Mouse (Mus musculus) kidney, postnatal 0 days (tissue): ENCODE results near the gene Sgip1. TPM values are rescaled to one million over a fixed set of nuclear protein-coding genes. Genes with fewer than 3 reads are reported as not detected.

Experiments
- ATAC-seq: fragments of 200-750 bp; cut with Nextera tagmentation; replicated peaks from 2 replicates; pipeline ENCODE4 v1.8.0; 2017; ENCODE audit warnings: low read depth, moderate number of reproducible peaks, moderate TSS enrichment, moderate library complexity; ENCODE audit not compliant: low FRiP score
- DNase-seq: peaks from one replicate; pipeline ENCODE4 v3.0.0-alpha.2; 2016; ENCODE audit warnings: low spot score
- H3K27ac ChIP-seq: fragments of 300-500 bp; sonication (generic); 2 replicates; pipeline ENCODE4 v1.5.1; 2014; ENCODE audit warnings: mild to moderate bottlenecking
- H3K27me3 ChIP-seq: fragments of 300-500 bp; sonication (generic); 2 replicates; pipeline ENCODE4 v1.6.1; 2014; ENCODE audit warnings: low read length, mixed read lengths; ENCODE audit not compliant: insufficient read depth
- H3K36me3 ChIP-seq: fragments of 300-500 bp; sonication (generic); 2 replicates; pipeline ENCODE4 v1.6.1; 2014; ENCODE audit warnings: low read length, mixed read lengths; ENCODE audit not compliant: insufficient read depth
- H3K4me1 ChIP-seq: fragments of 300-500 bp; sonication (generic); replicated peaks from 2 replicates; pipeline ENCODE4 v1.6.1; 2014; ENCODE audit warnings: antibody characterized with exemption, low read length, mixed read lengths; ENCODE audit not compliant: insufficient read depth
- H3K4me2 ChIP-seq: fragments of 300-500 bp; sonication (generic); 2 replicates; pipeline ENCODE4 v1.6.1; 2014; ENCODE audit warnings: mild to moderate bottlenecking, low read length, moderate library complexity, mixed read lengths
- H3K4me3 ChIP-seq: fragments of 300-500 bp; sonication (generic); replicated peaks from 2 replicates; pipeline ENCODE4 v1.5.1; 2014; ENCODE audit warnings: low read depth, low read length
- H3K9ac ChIP-seq: fragments of 300-500 bp; sonication (generic); 2 replicates; pipeline ENCODE4 v1.6.1; 2014; ENCODE audit warnings: low read depth, low read length
- H3K9me3 ChIP-seq: fragments of 300-500 bp; sonication (generic); replicated peaks from 2 replicates; pipeline ENCODE4 v1.6.1; 2016; ENCODE audit warnings: low read length, inconsistent platforms, mixed read lengths
- CTCF ChIP-seq: IDR thresholded peaks from 2 replicates; pipeline ENCODE4 v1.5.1; 2016; ENCODE audit warnings: antibody characterized with exemption, low read depth, mild to moderate bottlenecking, moderate library complexity
- WGBS: fragments of 180-500 bp; shearing (Covaris S2); extraction: QIAGEN DNeasy Blood & Tissue Kit; methylation state at CpG from one replicate; pipeline ENCODE4 v1.1.7; 2014; 5-methylcytosine and 5-hydroxymethylcytosine counted together
- polyA plus RNA-seq: library from polyadenylated mRNA; unstranded; fragments of >200 nt; fragmentation: Nextera tagmentation; extraction: Ambion mirVana; gene quantifications from 2 replicates; pipeline ENCODE4 v1.2.1, GENCODE M21; 2015

Gene Sgip1
- polyA plus RNA-seq, 1 experiment from 2014 or later: 7.6 TPM

GRCm38 (mm10) chr4:102760042-102760821 lies 19.1 kb downstream of the Sgip1 start:
- no peak for TF ChIP-seq CTCF
- no peaks in the 10 kb centered on the region for H3K4me1 ChIP-seq
- H3K27ac ChIP-seq: no peak overlapping the region; the same call in 1 of the 2 replicates
- H3K4me3 ChIP-seq: peak overlapping the region; percentile 43
- WGBS: 3% methylated on average over 25 of the region's 25 CpGs
- peak overlapping the region; percentile 91 for H3K4me2 ChIP-seq
- H3K9me3 ChIP-seq: no peaks in the 10 kb centered on the region
- peak; percentile 87 for ATAC-seq
- H3K27me3 ChIP-seq: no peaks in the 10 kb centered on the region
- peak; percentile 77 for DNase-seq
- peak overlapping the region; percentile 24; the same call in 1 of the 2 replicates for H3K9ac ChIP-seq
- H3K36me3 ChIP-seq: no peaks in the 10 kb centered on the region

GRCm38 (mm10) chr4:102762075-102762474 lies 21.0 kb downstream of the Sgip1 start:
- Histone ChIP-seq H3K4me1 (no peaks in the 10 kb centered on the region), H3K36me3 (no peaks in the 10 kb centered on the region), H3K4me2 (no peak overlapping the region), H3K9me3 (no peaks in the 10 kb centered on the region), H3K9ac (no peak overlapping the region), H3K4me3 (no peak overlapping the region), H3K27ac (no peak overlapping the region), H3K27me3 (no peaks in the 10 kb centered on the region)
- DNase-seq (no peak), ATAC-seq (no peak)
- TF ChIP-seq CTCF: no peak
- 88% methylated on average over 7 of the region's 7 CpGs for WGBS

GRCm38 (mm10) chr4:102769070-102769469 lies 28.0 kb downstream of the Sgip1 start:
- Histone ChIP-seq H3K9ac (no peak overlapping the region), H3K36me3 (no peaks in the 10 kb centered on the region), H3K4me1 (no peaks in the 10 kb centered on the region), H3K27ac (no peak overlapping the region), H3K27me3 (no peaks in the 10 kb centered on the region), H3K4me3 (no peak overlapping the region), H3K4me2 (no peak overlapping the region), H3K9me3 (no peaks in the 10 kb centered on the region)
- ATAC-seq: no peak
- no peak for TF ChIP-seq CTCF
- no peak for DNase-seq
- 73% methylated on average over 1 of the region's 1 CpGs for WGBS

- no peak for DNase-seq
- H3K27me3 ChIP-seq: no peaks in the 10 kb centered on the region
- H3K9me3 ChIP-seq: no peaks in the 10 kb centered on the region
- no peak overlapping the region for H3K27ac ChIP-seq
- no peak overlapping the region for H3K4me2 ChIP-seq
- no peak for TF ChIP-seq CTCF
- no peak overlapping the region for H3K4me3 ChIP-seq
- ATAC-seq: 0 out of 2 replicates have a peak, but pooled peaks have one; percentile 46
- no peaks in the 10 kb centered on the region for H3K36me3 ChIP-seq
- WGBS: 69% methylated on average over 6 of the region's 6 CpGs
- no peaks in the 10 kb centered on the region for H3K4me1 ChIP-seq
- H3K9ac ChIP-seq: no peak overlapping the region
These were observed 28.8 kb downstream of the Sgip1 start for GRCm38 (mm10) chr4:102769936-102770335.

GRCm38 (mm10) chr4:102771598-102772357 lies 30.7 kb downstream of the Sgip1 start:
- no peaks in the 10 kb centered on the region for H3K36me3 ChIP-seq
- no peak overlapping the region for H3K27ac ChIP-seq
- H3K4me1 ChIP-seq: no peaks in the 10 kb centered on the region; the same call in 1 of the 2 replicates
- H3K9ac ChIP-seq: no peak overlapping the region
- WGBS: 77% methylated on average over 5 of the region's 5 CpGs
- no peak overlapping the region for H3K4me3 ChIP-seq
- no peaks in the 10 kb centered on the region for H3K27me3 ChIP-seq
- no peaks in the 10 kb centered on the region for H3K9me3 ChIP-seq
- no peak overlapping the region for H3K4me2 ChIP-seq
- no peak for TF ChIP-seq CTCF
- ATAC-seq (no peak), DNase-seq (no peak)

- H3K27me3 ChIP-seq: no peaks in the 10 kb centered on the region
- ATAC-seq (no peak), DNase-seq (no peak)
- H3K4me1 ChIP-seq: no peaks in the 10 kb centered on the region; the same call in 1 of the 2 replicates
- H3K27ac ChIP-seq: no peak overlapping the region
- WGBS: 94% methylated on average over 3 of the region's 3 CpGs
- no peak overlapping the region for H3K4me2 ChIP-seq
- no peaks in the 10 kb centered on the region for H3K9me3 ChIP-seq
- H3K9ac ChIP-seq: no peak overlapping the region
- no peaks in the 10 kb centered on the region for H3K36me3 ChIP-seq
- peak; percentile 10; the same call in 1 of the 2 replicates for TF ChIP-seq CTCF
- H3K4me3 ChIP-seq: no peak overlapping the region
These were observed 32.1 kb downstream of the Sgip1 start for GRCm38 (mm10) chr4:102773225-102773624.
